Mouse (Mus musculus) layer of hippocampus, postnatal 10 days (tissue): ENCODE data around the gene Arpc3. TPM values are rescaled to one million over a fixed set of nuclear protein-coding genes. Genes with fewer than 3 reads are reported as not detected.
"Not testable (repeated sequence)": the region's sequence is repeated elsewhere in the genome, so short reads cannot be mapped to it uniquely, and the experiment has no call there.

Source experiments
- DNase-seq, 2 experiments: peaks; one replicate each; pipeline ENCODE4 v3.0.0; 2021; ENCODE audit warnings: low spot score in 2 of 2
- total RNA-seq, 2 experiments: library from RNA; stranded (reverse); gene quantifications; 2 replicates each; pipeline ENCODE4 v1.2.3; 2021

Arpc3 gene
- total RNA-seq, 2 experiments from 2014 or later = 287 to 319 TPM

DNA sequence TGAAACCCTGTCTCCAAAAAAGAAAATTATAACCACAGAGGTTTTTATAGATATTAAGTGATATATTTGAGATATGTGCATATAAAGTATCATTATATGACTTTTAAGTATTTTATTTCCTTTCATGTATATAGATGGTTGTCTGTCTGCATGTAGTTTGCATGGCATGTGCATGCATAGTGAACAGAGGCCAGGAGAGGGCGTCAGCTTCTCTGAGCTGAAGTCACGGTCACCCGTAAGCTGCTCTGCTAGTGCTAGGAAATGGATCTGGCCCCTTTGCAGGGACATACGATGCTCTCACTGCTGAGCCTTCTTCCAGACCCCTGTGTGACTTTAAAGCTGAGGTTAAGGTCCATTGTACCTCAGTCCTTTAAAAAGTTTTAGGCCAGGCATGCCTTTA, 42.9 kb downstream of the Arpc3 start:
- no peak for DNase-seq

DNA sequence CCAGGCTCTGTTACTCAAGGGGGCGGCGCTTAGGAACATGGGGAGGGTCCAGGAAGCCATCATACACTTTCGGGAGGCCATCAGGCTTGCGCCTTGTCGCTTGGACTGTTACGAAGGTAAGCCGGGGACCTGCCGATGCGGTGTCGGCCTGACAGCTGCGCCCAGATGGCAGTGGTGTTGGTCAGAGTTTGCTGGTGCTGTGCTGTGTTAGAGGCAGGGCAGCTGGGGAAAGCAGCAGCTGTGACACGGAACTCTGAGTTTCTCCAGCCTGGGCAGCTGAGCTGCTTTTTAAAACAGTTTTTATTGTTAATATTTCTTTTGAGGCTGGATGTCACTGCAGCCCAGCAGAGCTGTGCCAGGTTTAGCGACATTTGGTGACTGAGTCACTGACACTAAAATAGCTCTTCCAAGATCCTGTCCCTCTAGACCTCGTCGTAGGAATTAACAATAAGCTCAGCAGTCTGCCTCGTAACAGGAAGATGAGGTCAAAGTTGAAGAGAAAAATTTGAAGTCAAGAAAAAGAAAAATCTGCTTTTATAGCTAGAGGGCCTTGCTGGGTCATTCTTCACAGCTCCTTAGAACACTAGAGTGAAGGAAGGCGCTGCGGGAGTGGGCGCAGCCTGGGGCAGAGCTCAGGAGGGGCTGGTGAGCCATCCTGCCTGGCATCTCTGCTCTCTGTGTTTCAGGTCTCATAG, 47.9 kb downstream of the Arpc3 start:
- no peak for DNase-seq

DNA sequence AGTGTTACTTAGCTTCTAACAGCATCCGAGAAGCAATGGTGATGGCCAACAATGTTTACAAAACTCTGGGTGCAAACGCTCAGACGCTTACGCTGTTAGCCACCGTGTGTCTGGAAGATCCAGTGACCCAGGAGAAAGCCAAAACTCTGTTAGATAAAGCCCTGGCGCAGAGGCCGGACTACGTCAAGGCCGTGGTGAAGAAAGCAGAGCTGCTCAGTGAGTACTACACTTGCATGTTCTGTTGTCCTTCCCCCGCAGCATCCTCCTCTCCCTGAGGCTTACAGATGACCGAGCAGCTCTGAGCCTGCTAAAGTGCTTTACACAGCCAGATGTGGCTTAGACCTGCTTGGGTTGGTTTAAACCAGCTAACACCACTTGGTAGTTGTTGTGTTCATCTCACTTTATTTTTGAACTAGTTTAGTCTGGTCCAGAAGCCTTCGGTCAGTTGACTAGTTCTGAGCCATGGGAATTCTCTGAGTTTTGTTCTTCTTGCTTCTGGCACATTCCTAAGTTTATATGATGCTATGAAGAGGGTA, 48.5 kb downstream of the Arpc3 start:
- DNase-seq = no peak

DNA sequence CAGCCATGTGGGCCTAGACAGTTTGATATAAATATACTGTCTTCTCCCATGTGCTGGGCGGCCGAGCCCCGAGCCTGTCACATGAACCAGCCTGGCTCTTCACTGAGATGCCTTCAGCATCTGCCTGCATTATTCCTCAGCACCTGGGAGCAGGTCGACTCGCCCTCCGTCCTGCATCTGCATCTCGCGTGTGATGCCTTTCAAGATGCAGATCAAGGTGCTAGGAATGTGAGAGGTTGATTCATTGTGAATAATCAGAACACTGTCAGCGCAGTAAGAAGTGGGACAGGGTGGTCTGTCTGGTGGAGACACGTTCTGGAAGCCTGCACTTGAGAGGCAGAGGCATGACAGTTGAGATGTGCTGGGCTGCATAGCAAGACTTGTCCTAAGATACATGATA, 52.8 kb downstream of the Arpc3 start:
- DNase-seq = no peak

DNA sequence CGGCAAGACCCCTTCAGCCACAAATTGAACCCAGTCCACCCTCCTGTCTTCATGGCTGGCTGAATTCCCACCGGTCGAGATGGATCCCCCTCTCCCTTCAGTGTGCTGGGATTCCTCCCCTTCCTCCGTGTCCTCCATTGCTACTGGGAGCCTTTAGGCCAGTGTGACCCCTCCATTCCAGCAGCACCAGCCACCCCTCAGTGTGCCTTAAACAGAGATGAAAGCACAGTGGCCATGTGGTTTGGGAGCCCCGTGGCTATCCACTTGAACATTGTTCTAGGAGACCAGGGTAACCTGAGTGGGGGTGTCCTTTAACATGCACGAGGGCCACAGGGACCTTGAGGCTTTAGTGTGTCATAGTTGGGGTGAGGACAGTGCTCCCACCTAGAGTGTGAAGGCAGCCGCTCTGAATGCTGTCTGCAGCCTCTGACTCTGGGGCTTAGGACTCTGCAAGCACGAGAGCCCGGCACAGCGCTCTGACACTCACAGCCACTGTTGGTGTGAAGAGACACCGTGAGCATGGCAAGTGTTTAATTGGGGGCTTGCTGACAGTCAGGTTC, 53.5 kb downstream of the Arpc3 start:
- DNase-seq = no peak

DNA sequence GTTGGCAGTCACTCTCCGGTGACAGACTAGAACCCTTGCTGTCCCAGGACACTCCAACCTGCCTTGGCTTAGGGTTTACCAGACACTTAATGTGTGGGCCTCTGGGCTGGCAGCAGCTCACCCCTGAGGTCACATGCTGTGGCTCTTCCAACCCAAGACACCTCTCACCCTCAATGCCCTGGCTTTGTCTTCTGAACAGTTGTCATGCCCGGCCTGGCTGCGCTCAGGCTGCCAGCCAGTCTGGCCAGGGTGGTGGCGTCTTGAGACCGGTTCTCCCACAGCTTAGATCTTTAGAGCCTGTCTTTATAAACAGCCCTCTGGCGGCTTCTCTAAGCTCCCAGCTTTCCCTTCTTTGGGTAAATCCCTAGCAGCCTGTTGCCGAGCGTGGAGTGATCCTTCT, 56.2 kb downstream of the Arpc3 start:
- DNase-seq = no peak

DNA sequence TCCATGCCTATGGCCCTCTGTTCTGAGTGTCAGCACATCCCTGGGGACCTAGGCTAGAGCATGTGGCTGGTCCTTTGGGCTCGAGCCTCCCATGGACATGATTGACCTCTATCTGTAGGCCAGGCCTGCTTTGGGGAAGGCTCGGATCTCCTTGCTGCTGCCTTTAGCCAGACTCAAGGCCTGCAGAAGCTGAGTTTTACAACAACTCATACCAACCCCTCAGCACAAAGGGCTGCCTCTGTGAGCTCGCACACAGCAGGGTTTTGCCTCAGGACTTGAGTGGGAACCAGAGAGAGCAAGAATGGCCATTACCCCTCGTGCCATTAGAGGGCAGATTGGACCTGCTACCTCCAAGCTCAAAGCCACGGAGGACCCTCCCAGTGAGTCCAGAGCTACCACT, 57.2 kb downstream of the Arpc3 start:
- no peak for DNase-seq

DNA sequence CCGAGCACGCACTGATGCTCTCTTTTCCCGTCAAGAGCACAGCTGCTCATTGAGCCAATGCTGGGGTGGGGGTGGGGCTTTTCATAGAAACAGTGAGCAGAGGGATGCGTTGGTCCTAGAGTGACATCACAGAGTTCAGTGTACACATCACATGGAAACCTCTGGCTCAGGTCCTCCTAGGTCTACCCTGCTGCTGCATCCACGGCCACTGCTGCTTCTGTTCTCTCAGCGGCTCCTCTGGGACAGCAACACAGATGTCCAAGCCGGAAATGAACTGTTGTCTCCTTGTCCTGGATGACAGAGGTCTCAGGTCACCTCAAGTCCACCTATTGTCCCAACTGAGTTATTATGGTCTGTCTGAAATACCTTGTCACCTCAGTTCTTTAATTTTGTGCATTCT, 58.3 kb downstream of the Arpc3 start:
- no peak for DNase-seq

DNA sequence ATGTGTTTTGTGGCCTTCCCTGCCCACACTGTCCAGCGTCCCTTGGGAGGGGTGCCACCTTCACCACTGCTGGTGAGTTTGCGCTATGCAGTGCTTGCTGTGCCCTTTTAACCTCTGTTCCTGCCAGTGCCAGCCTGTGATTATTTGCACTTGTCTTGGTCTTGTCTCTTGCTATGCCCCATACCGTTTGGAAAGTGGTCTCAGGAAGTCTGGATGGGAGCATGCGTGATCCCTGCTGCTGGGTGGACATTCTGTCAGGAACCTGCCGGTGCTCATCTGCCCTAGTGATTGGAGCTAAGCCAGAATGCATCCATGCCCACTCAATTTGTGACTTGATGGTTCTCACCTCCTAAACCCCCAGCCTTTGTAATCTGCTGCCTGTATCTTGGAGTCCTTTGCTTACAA, 59.2 kb downstream of the Arpc3 start:
- DNase-seq = no peak

DNA sequence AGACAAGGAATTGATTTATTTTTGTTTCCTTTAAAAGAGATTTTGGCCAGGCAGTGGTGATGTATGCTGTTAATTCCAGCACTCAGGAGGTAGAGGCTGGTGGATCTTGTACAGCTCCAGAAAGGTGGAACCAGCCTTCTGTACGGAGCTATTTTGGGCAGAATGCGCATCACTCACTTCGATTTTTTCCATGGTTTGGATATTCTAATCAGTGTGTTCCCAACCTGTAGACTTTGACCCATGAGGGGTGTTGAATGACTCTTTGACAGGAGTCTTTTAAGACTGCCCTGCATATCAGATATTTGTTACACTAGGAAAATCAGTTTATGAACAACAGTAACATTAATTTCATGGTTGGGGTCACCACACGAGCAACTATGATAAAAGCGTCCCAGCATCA, 59.6 kb downstream of the Arpc3 start:
- DNase-seq = no peak

DNA sequence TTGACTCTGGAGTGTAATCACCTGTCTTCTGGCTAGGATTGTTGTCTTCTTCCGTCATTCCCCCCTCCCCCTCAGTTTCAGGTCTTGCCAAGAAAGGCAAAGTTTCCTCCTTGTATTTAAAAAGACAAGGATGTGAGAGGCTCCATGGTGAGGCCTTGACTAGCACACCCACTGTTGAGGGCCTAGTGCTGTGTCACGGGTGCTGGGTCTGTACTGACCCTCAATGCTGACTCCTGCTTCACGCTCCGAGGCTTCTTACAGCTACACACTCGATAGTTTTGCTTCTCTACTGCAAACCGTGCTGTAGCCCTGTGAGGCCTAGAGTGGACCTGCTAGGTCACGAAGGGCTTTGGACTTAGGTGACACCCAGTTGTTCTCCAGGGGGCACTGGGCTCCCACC, 60.5 kb downstream of the Arpc3 start:
- no peak for DNase-seq

DNA sequence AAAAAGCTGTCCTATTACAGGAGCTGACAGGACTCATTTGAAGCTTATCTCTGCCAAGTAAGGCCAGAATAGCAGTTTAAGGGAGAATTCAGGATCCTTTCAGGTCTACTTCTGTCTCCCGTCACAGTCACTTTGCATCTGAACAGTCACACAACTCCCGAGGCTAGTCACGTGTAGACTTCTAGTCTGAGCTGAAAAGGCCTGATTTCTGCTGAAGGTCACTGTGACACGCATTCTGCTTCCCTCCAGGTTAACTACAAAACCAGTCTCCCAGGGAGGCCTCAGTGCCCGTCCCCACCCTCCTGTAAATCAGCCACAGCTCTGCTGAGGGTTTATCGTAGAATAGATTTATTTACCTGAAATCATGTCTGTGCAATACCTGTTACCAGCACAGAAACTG, 61.5 kb downstream of the Arpc3 start:
- no peak for DNase-seq

DNA sequence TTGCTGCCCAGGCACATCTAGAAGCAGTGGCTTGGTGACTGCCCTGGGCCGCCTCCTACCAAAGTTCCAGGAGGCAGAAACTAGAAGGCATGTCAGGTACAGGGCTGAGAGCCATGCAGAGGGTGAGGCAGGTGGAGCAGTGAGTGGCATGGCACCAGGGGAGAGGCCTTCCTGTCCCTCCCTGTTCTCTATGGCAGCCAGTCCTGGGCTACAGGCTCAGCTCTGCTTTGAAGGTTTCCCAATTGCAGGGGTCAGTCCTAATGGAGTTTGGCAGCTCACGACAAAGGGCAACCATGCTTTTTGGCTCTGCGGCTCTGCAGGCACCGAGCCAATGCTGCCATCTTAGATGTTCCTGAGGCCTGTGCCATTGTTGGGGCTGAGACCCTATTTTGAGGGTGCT, 62.8 kb downstream of the Arpc3 start:
- no peak for DNase-seq

DNA sequence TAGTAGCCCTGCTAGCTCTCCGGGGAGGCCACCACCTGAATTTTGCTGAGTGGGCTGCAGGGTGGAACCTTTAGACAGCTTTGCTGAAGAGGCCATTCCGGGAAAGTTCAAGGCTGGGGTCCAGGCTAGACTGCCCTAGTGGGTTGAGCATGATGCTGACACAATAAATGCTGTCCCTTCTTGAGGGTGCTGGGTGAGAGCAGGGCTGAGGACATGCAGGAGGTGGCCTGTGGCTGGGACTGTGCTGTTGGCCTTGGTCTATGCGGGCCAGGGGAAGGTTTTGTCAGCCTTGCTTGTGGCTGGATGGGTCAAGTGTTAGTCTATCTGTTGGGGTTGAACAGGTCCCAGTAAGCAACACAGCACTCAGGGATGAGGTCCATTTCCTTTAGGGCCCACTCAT, 63.2 kb downstream of the Arpc3 start:
- no peak for DNase-seq

DNA sequence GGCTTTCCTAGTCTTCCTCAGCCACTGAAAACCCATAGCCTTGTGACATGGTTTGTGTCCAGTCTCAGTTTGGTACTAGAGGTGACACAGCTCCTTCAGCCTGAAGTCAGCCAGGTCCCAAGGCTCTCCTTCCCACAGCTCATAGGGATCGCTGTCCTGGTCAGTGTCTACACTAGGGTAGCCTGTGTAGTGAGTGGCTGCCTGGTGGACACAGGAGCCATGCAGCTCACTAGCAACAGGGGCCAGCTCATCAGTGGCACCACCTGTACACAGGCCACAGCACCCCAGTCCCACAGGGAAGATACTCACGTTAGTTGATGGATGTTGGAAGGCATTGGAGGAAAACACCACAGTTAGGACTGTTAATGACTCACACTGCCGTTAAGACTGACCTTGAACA, 63.9 kb downstream of the Arpc3 start:
- no peak for DNase-seq

DNA sequence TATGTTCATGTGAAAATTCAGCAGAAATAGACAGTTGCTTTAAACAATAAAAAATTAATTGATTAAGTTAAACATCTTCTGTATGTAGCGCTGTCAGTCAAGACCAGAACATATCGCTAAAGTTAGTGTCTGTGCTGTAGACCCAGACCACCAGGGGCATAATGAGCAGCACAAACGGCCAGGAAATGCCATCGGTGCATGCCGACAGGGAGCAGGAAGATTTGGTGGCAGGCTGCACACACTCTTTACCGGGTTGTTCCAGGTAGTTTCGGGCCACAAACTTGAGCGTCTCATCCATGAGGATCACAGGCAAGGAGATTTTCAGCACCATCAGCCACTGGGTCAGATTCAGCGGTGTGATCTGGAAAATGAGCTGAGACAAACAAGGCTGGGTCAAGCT, 65.4 kb downstream of the Arpc3 start:
- DNase-seq = not testable (repeated sequence)

DNA sequence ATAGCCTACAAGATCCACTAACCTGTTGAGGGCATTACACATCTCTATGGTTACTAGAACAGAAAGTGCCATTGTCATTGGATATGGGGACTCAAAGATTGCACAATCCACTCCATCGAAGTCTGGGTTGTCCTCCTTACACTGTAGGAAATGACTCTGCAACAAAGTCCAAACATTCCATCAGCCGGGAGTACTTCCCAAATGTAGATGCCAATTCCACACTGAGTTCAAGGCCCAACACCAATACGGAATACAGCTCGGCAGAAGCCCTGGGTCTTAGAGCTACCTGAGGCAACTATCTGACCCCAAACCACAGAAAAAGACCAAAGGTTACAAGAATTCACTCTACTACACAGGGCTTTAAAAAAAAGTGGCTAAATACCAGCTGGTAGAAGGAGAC, 66.4 kb downstream of the Arpc3 start:
- DNase-seq = no peak

DNA sequence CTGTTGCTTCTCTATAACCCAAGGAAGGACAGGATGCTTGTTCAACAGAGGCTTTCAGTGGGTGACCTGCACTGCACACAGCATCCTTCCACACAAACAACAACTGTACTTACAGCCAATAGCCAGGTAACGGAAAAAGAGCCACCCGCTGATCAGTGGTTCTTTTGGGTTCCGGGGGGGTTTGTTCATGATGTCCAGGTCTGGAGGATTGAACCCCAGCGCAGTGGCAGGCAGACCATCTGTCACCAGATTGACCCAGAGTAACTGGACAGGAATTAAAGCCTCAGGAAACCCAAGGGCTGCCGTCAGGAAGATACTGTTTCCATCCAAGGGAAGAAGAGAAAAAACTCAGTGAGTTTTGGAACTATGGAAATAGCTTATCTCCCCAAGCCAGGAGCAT, 67.7 kb downstream of the Arpc3 start:
- no peak for DNase-seq

DNA sequence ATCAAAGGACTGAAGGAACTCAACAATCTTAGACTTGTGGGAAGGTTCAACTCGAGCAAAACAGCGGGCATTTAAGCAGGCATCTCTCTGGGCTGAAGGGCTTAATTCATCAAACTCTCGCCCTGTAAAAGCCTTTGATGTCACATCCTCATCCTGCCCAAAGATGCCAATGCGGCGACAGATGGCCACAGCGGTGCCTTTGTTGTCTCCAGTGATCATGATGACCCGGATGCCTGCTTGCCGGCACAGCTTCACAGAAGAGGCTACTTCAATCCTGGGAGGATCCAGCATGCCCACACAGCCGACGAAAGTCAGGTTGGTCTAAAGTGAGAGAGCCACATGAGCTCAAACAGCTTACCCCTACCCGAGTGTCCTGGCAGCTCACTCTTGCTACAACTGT, 69.0 kb downstream of the Arpc3 start:
- no peak for DNase-seq

DNA sequence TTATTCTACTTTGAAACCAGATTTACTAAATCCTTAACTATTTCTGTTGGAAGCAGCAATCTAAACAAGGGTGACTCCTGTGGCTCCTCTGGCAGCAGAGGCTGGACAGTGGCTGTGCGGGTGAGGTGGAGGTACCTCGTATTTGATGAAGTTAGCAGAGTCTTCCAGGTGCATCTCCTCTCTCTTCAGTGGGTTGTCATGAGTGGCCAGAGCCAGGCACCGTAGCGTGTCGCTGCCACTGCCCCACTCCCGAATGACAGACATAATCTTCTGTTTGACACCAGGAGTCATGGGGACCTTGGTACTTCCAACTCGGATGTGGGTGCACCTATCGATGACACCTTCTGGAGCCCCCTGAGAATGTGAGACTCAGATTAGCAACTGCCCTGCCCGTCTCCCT, 69.8 kb downstream of the Arpc3 start:
- no peak for DNase-seq
